Mouse (Mus musculus): ENCODE measurements at regions not wholly inside any gene's neighbourhood (a gene's known extent, or its start where the extent isn't known, plus 50 kb on each side); places are given as distances from the start of the nearest gene placed in this dataset.

GRCm38 (mm10) chr10:120646862-120647311 lies 170.6 kb upstream of the Hmga2 start:
- H3K9ac ChIP-seq: peak overlapping the region; percentile 30; the same call in 1 of the 2 replicates
- ATAC-seq (ENCODE audit: insufficient number of reproducible peaks, low FRiP score): 0 out of 2 replicates have a peak, but pooled peaks have one; percentile 48

GRCm38 (mm10) chr10:120640847-120641246 lies 164.6 kb upstream of the Hmga2 start:
- Histone ChIP-seq H3K27me3 (replicated peaks) (no peaks in the 10 kb centered on the region), H3K4me1 (replicated peaks) (peaks cover 28% of the 10 kb centered on the region), H3K27ac (ENCODE audit: poor library complexity, severe bottlenecking) (no peak overlapping the region), H3K9me3 (replicated peaks) (no peaks in the 10 kb centered on the region; the same call in 1 of the 2 replicates), H3K9ac (no peak overlapping the region), H3K4me3 (no peak overlapping the region), H3K36me3 (no peaks in the 10 kb centered on the region), H3K4me2 (no peak overlapping the region)
- 16% methylated on average over 5 of the region's 5 CpGs for WGBS
- no peak for ATAC-seq (ENCODE audit: insufficient number of reproducible peaks, low FRiP score)

More at GRCm38 (mm10) chr10:120646862-120647311, 170.6 kb upstream of the Hmga2 start:
- H3K27me3 ChIP-seq (replicated peaks): no peaks in the 10 kb centered on the region
- H3K4me3 ChIP-seq: peak overlapping the region; percentile 22; the same call in 1 of the 2 replicates
- peak overlapping the region; percentile 62 for H3K4me2 ChIP-seq
- no peaks in the 10 kb centered on the region for H3K36me3 ChIP-seq
- H3K4me1 ChIP-seq (replicated peaks): peaks cover 17% of the 10 kb centered on the region; the same call in 1 of the 2 replicates
- WGBS: 2% methylated on average over 14 of the region's 14 CpGs
- peaks cover 5% of the 10 kb centered on the region; the same call in 1 of the 2 replicates for H3K9me3 ChIP-seq (replicated peaks)
- no peak overlapping the region for H3K27ac ChIP-seq (ENCODE audit: poor library complexity, severe bottlenecking)

GRCm38 (mm10) chr10:120638316-120638715 lies 162.0 kb upstream of the Hmga2 start:
- Histone ChIP-seq H3K27me3 (replicated peaks) (no peaks in the 10 kb centered on the region), H3K4me1 (replicated peaks) (peaks cover 36% of the 10 kb centered on the region), H3K9me3 (replicated peaks) (no peaks in the 10 kb centered on the region; the same call in 1 of the 2 replicates), H3K27ac (ENCODE audit: poor library complexity, severe bottlenecking) (no peak overlapping the region), H3K4me2 (no peak overlapping the region), H3K9ac (no peak overlapping the region), H3K4me3 (no peak overlapping the region), H3K36me3 (no peaks in the 10 kb centered on the region)
- 42% methylated on average over 4 of the region's 4 CpGs for WGBS
- no peak for ATAC-seq (ENCODE audit: insufficient number of reproducible peaks, low FRiP score)

- peaks cover 32% of the 10 kb centered on the region for H3K4me1 ChIP-seq (replicated peaks)
- H3K4me2 ChIP-seq: peak overlapping the region; percentile 18; the same call in 1 of the 2 replicates
- H3K27ac ChIP-seq (ENCODE audit: poor library complexity, severe bottlenecking): no peak overlapping the region
- no peak overlapping the region for H3K9ac ChIP-seq
- no peaks in the 10 kb centered on the region for H3K9me3 ChIP-seq (replicated peaks)
- WGBS: 40% methylated on average over 21 of the region's 21 CpGs
- H3K36me3 ChIP-seq: no peaks in the 10 kb centered on the region
- H3K4me3 ChIP-seq: no peak overlapping the region
- peak; percentile 53; the same call in 1 of the 2 replicates for ATAC-seq (ENCODE audit: insufficient number of reproducible peaks, low FRiP score)
- H3K27me3 ChIP-seq (replicated peaks): no peaks in the 10 kb centered on the region
Measured at GRCm38 (mm10) chr10:120635818-120636543, 159.7 kb upstream of the Hmga2 start.

GRCm38 (mm10) chr10:120635194-120635593 lies 158.9 kb upstream of the Hmga2 start:
- Histone ChIP-seq H3K36me3 (no peaks in the 10 kb centered on the region), H3K9ac (no peak overlapping the region), H3K4me3 (no peak overlapping the region), H3K4me2 (no peak overlapping the region), H3K9me3 (replicated peaks) (no peaks in the 10 kb centered on the region), H3K27ac (ENCODE audit: poor library complexity, severe bottlenecking) (no peak overlapping the region), H3K4me1 (replicated peaks) (peaks cover 25% of the 10 kb centered on the region), H3K27me3 (replicated peaks) (no peaks in the 10 kb centered on the region)
- ATAC-seq (ENCODE audit: insufficient number of reproducible peaks, low FRiP score): no peak
- 65% methylated on average over 5 of the region's 5 CpGs for WGBS

- H3K27ac ChIP-seq (ENCODE audit: poor library complexity, severe bottlenecking): no peak overlapping the region
- H3K27me3 ChIP-seq (replicated peaks): no peaks in the 10 kb centered on the region
- whole genome bisulfite sequencing: 56% methylated on average over 2 of the region's 2 CpGs
- no peak for ATAC-seq (ENCODE audit: insufficient number of reproducible peaks, low FRiP score)
- no peak overlapping the region for H3K9ac ChIP-seq
- peaks cover 17% of the 10 kb centered on the region for H3K4me1 ChIP-seq (replicated peaks)
- H3K4me2 ChIP-seq: no peak overlapping the region
- no peaks in the 10 kb centered on the region for H3K9me3 ChIP-seq (replicated peaks)
- H3K36me3 ChIP-seq: no peaks in the 10 kb centered on the region
- H3K4me3 ChIP-seq: no peak overlapping the region
Measured at GRCm38 (mm10) chr10:120632071-120632470, 155.8 kb upstream of the Hmga2 start.

- Histone ChIP-seq H3K4me2 (no peak overlapping the region), H3K36me3 (no peaks in the 10 kb centered on the region), H3K27me3 (replicated peaks) (no peaks in the 10 kb centered on the region), H3K4me3 (no peak overlapping the region), H3K27ac (ENCODE audit: poor library complexity, severe bottlenecking) (no peak overlapping the region), H3K9me3 (replicated peaks) (no peaks in the 10 kb centered on the region), H3K9ac (no peak overlapping the region), H3K4me1 (replicated peaks) (no peaks in the 10 kb centered on the region)
- WGBS: 61% methylated on average over 5 of the region's 5 CpGs
- ATAC-seq (ENCODE audit: insufficient number of reproducible peaks, low FRiP score): no peak
Measured at GRCm38 (mm10) chr10:120628066-120628465, 151.8 kb upstream of the Hmga2 start.

- H3K4me2 ChIP-seq: no peak overlapping the region
- no peaks in the 10 kb centered on the region for H3K9me3 ChIP-seq (replicated peaks)
- no peaks in the 10 kb centered on the region for H3K27me3 ChIP-seq (replicated peaks)
- 69% methylated on average over 5 of the region's 5 CpGs for WGBS
- ATAC-seq (ENCODE audit: insufficient number of reproducible peaks, low FRiP score): no peak
- no peaks in the 10 kb centered on the region for H3K36me3 ChIP-seq
- H3K9ac ChIP-seq: no peak overlapping the region
- H3K4me3 ChIP-seq: no peak overlapping the region
- H3K27ac ChIP-seq (ENCODE audit: poor library complexity, severe bottlenecking): no peak overlapping the region
- no peaks in the 10 kb centered on the region for H3K4me1 ChIP-seq (replicated peaks)
Measured at GRCm38 (mm10) chr10:120625474-120625873, 149.2 kb upstream of the Hmga2 start.

- 73% methylated on average over 10 of the region's 10 CpGs for WGBS
- H3K27me3 ChIP-seq (replicated peaks): no peaks in the 10 kb centered on the region
- H3K9me3 ChIP-seq (replicated peaks): no peaks in the 10 kb centered on the region
- H3K4me1 ChIP-seq (replicated peaks): no peaks in the 10 kb centered on the region
- no peak for ATAC-seq (ENCODE audit: insufficient number of reproducible peaks, low FRiP score)
- no peak overlapping the region for H3K9ac ChIP-seq
- no peak overlapping the region for H3K27ac ChIP-seq (ENCODE audit: poor library complexity, severe bottlenecking)
- no peaks in the 10 kb centered on the region for H3K36me3 ChIP-seq
- no peak overlapping the region for H3K4me2 ChIP-seq
- H3K4me3 ChIP-seq: no peak overlapping the region
Measured at GRCm38 (mm10) chr10:120624203-120624942, 148.1 kb upstream of the Hmga2 start.

GRCm38 (mm10) chr10:120616406-120617015 lies 140.2 kb upstream of the Hmga2 start:
- no peaks in the 10 kb centered on the region for H3K9me3 ChIP-seq (replicated peaks)
- ATAC-seq (ENCODE audit: insufficient number of reproducible peaks, low FRiP score): no peak
- WGBS: 57% methylated on average over 5 of the region's 5 CpGs
- 0 out of 2 replicates have a peak, but pooled peaks cover 3% of the 10 kb centered on the region for H3K4me1 ChIP-seq (replicated peaks)
- H3K9ac ChIP-seq: no peak overlapping the region
- no peaks in the 10 kb centered on the region for H3K27me3 ChIP-seq (replicated peaks)
- H3K36me3 ChIP-seq: no peaks in the 10 kb centered on the region
- H3K27ac ChIP-seq (ENCODE audit: poor library complexity, severe bottlenecking): no peak overlapping the region
- H3K4me2 ChIP-seq: no peak overlapping the region
- H3K4me3 ChIP-seq: no peak overlapping the region

- Histone ChIP-seq H3K4me1 (replicated peaks) (0 out of 2 replicates have a peak, but pooled peaks cover 3% of the 10 kb centered on the region), H3K4me2 (no peak overlapping the region), H3K9ac (no peak overlapping the region), H3K27me3 (replicated peaks) (no peaks in the 10 kb centered on the region), H3K36me3 (no peaks in the 10 kb centered on the region), H3K9me3 (replicated peaks) (no peaks in the 10 kb centered on the region), H3K4me3 (no peak overlapping the region), H3K27ac (ENCODE audit: poor library complexity, severe bottlenecking) (no peak overlapping the region)
- ATAC-seq (ENCODE audit: insufficient number of reproducible peaks, low FRiP score): no peak
- 69% methylated on average over 8 of the region's 8 CpGs for WGBS
Measured at GRCm38 (mm10) chr10:120612351-120612750, 136.1 kb upstream of the Hmga2 start.
